Mouse (Mus musculus) brain, embryonic 14.5 days (tissue): ENCODE results near the gene Rtn4rl1. TPM values are rescaled to one million over a fixed set of nuclear protein-coding genes. Genes with fewer than 3 reads are reported as not detected.
A peak's percentile ranks its signal among the peaks of the same experiment; 100 is the strongest.
"Not testable (repeated sequence)": the region's sequence is repeated elsewhere in the genome, so short reads cannot be mapped to it uniquely, and the experiment has no call there.

Source experiments
- DNase-seq: peaks from one replicate; pipeline ENCODE4 v3.0.0-alpha.2; 2011; ENCODE audit warnings: low read depth
- CTCF ChIP-seq: fragments of 200-500 bp; IDR thresholded peaks from 2 replicates; pipeline ENCODE4 v1.5.1; 2012; ENCODE audit warnings: inconsistent platforms, mild to moderate bottlenecking, moderate library complexity, borderline replicate concordance; ENCODE audit not compliant: insufficient read depth, insufficient read length; ENCODE audit errors: extremely low read depth
- POLR2A ChIP-seq: fragments of 200-500 bp; IDR thresholded peaks from 2 replicates; pipeline ENCODE4 v1.6.1; 2012; ENCODE audit warnings: mild to moderate bottlenecking, inconsistent platforms, borderline replicate concordance; ENCODE audit not compliant: poor library complexity, insufficient read depth, insufficient read length, severe bottlenecking; ENCODE audit errors: extremely low read depth
- polyA plus RNA-seq: library from polyadenylated mRNA; depleted of rRNA; stranded (reverse); fragments of >200 nt; gene quantifications from 2 replicates; pipeline ENCODE4 v1.2.3, GENCODE M21; 2012

Rtn4rl1 gene
- polyA plus RNA-seq, 1 experiment, result 12.1 TPM

GRCm38 (mm10) chr11:75280435-75281001, 86.9 kb downstream of the Rtn4rl1 start:
- no peak for DNase-seq
- TF ChIP-seq POLR2A (no peak), CTCF (no peak)

GRCm38 (mm10) chr11:75281380-75282256, 88.0 kb downstream of the Rtn4rl1 start:
- peak; percentile 61 for DNase-seq

GRCm38 (mm10) chr11:75282496-75283120, 89.0 kb downstream of the Rtn4rl1 start:
- no peak for TF ChIP-seq POLR2A
- TF ChIP-seq CTCF, result no peak
- no peak for DNase-seq

More at GRCm38 (mm10) chr11:75281380-75282256, 88.0 kb downstream of the Rtn4rl1 start:
- no peak for TF ChIP-seq POLR2A
- no peak for TF ChIP-seq CTCF

DNA sequence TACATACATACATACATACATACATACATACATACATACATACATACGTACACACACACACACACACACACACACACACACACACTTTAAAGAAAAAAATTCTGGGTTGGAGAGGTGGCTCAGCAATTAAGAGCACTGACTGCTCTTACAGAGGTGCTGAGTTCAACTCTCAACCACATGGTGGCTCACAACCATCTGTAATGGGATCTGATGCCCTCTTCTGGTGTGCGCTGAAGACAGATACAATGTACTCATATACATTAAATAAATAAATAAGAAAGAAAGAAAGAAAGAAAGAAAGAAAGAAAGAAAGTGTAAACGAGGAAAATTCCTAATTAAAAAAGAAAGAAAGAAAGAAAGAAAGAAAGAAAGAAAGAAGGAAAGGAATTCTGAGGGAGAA, 90.2 kb downstream of the Rtn4rl1 start:
- not testable (repeated sequence) for DNase-seq

DNA sequence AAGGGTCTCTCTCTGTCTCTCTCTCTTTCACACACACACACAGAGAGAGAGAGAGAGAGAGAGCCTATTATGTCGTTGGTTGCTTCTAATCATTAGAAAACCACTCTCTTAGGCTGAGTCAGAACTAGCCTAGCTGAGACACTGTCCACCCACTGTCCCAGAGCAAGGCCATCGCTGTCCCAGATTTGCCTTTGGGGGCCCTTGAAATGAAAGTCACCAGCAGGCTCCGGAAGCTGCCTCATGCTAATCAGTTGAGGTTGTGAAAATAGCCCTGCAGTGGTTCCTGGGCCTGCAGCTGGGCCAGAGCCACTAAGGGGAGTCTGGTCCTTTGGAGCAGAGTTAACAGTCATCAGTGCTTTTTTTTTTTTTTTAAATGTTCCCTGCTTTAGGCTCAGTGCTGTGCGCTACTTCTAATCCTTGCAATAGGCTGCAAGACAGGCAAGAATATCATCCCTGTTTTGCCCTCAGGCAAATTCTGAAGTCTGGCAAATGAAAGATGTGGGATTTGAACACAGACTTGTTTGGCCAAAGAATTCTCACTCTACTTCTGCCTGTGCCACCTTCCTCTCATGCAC, 92.4 kb downstream of the Rtn4rl1 start:
- DNase-seq, result no peak
- TF ChIP-seq CTCF, result no peak
- no peak for TF ChIP-seq POLR2A

- no peak for DNase-seq
- TF ChIP-seq POLR2A, result no peak
- no peak for TF ChIP-seq CTCF
These were observed 93.3 kb downstream of the Rtn4rl1 start for GRCm38 (mm10) chr11:75286868-75287267.

GRCm38 (mm10) chr11:75287940-75288339, 94.4 kb downstream of the Rtn4rl1 start:
- no peak for DNase-seq
- TF ChIP-seq POLR2A, result no peak
- no peak for TF ChIP-seq CTCF

- DNase-seq, result no peak
- no peak for TF ChIP-seq POLR2A
- no peak for TF ChIP-seq CTCF
These were observed 94.9 kb downstream of the Rtn4rl1 start for GRCm38 (mm10) chr11:75288517-75288916.

DNA sequence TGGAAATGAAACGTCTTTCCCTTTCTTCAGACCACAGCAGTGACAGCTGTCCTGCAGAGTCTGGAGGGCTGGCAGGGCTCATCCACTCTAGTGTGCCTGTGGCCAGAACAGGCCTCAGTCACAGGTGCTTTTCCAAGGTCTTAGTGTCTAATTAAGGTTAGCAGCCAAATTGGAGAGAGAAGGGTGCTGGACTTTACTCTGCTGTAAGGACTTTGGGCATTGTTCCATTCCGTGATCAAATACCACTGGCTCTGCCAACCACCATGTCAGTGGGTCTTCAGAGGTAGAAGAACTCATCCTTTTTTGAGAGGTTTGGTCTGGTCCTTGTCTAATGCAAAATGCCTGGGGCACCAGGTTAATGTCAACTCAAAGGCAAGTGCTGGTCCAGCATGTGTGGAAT, 95.5 kb downstream of the Rtn4rl1 start:
- DNase-seq, result no peak
- TF ChIP-seq CTCF (no peak), POLR2A (no peak)

DNA sequence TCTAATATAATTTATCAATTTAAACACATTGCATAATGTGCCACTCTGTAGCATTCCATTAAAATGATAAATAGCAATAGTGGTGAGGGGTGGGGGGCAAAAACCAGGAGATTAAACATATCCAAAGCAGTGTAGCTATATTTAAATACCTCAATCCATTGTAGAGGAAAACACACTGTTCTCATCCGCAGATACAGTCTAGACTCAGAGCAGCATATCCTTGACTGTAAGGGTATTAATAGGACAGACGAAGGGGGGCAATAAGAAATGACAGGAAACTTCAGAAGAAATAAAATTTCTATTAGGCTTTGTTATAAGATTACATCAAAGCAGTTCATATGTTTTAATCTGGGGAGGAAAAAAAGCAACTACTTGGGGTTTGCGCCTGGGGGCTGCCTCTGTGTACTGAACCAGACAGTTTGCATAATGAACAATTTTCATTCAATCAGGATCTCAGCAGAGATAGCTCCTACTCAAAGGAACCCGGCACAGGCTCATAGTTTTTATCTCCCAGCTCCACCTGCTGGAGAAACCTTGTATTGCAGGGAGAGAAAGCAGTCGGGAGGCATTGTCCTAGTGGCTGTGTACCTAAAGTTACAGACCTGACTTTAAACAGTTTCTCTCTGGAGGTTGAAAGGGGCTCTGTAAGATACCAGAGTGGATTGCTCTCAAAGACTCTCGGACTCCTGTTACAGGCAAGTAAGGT, 97.1 kb downstream of the Rtn4rl1 start:
- peak; percentile 93 for DNase-seq
- TF ChIP-seq CTCF, result peak; percentile 86; the same call in 1 of the 2 replicates
- TF ChIP-seq POLR2A, result no peak

DNA sequence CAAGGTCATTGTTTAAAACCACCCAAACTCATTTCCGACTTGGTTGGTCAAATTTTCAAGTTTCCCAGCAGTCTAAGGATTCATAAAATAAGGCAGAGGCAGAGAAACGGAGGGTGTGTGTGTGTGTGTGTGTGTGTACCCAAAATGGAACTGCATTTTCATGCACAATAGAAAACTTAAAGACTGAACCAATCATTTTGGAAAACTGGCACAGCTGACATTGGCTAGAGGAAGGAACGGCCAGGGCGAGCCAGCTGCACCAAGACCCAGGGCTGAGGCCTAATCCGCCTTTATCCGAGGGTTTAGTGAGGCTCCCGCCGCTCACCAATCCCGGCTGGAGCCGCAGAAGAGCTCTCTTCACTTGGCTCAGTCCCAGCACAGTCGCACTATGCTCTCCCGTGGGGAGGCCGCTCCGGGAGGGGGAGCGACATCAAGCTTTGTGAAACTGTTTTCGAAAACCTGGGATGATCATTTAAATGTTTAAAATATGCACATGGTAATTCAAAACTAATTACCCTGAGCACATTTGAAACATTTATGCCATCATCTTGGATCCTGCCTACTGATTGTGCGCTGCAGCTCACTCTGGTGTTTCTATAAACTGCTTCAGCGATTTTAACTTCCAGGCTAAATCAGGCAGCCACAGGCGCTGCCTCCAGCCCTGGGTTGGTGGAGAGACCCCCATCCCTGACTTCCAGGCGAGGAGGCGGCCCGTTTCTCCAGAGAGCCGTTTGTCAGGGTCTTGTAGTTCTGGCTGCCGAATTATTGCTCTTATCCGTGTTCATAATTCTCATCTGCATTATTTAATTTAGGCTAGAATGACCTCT, 98.0 kb downstream of the Rtn4rl1 start:
- peak; percentile 81 for DNase-seq
- no peak for TF ChIP-seq POLR2A
- TF ChIP-seq CTCF, result no peak
